9 mouse cellular contexts compared by ENCODE assay signal in the genomic region with DNA sequence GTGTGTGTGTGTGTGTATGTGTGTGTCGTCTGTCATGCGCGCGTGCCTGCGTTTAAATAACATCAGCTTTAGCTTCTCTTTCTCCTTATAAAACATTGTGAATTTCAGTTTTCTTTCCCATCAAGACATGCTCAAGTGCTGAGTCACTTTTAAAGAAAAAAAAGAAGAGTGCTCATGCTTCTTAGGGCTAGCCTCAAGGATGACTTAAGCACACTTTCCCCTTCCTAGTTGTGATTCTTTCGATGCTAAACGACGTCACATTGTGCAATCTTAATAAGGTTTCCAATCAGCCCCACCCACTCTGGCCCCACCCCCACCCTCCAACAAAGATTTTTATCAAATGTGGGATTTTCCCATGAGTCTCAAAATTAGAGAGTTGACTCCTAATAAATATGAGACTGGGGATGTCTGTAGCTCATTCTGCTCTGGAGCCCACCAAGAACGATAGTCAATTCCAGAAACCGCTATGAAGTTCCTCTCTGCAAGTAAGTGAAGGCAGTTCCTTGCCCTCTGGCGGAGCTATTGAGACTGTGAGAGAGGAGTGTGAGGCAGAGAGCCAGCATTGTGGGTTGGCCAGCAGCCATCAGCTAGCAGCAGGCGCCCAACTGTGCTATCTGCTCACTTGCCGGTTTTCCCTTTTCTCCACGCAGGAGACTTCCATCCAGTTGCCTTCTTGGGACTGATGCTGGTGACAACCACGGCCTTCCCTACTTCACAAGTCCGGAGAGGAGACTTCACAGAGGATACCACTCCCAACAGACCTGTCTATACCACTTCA. TPM values are rescaled to one million over a fixed set of nuclear protein-coding genes. Genes with fewer than 3 reads are reported as not detected.
DNase-seq lines count a peak whose midpoint lies in the region; ATAC-seq lines count a peak whose summit lies in the region.
"Had no signal": no experiment of that assay in that cellular context is flagged by ENCODE, and none has a peak within 500 bp of the region (broad histone marks: within the 10 kb centered on the region; RNA-seq: fewer than 3 reads in every experiment).

TSS of gene Il6 (plus strand) at position 389 of the 778 bp plus-strand sequence.

- no peaks in the 10 kb centered on the region for H3K9me3 ChIP-seq in heart, embryonic 16.5 days (replicated peaks; ENCODE audit: control insufficient read depth, low read length)
- H3K9me3 ChIP-seq: midbrain, embryonic 12.5 days had no signal

- no peaks in the 10 kb centered on the region for H3K27me3 ChIP-seq in heart, embryonic 16.5 days (ENCODE audit: control insufficient read depth, insufficient read depth, low read length)
- H3K27me3 ChIP-seq: midbrain, embryonic 12.5 days had no signal

- no peak within 1 kb of the TSS for H3K9ac ChIP-seq in heart, embryonic 16.5 days (ENCODE audit: low read length)
- H3K9ac ChIP-seq: midbrain, embryonic 12.5 days had no signal

- H3K36me3 ChIP-seq in heart, embryonic 16.5 days (ENCODE audit: control insufficient read depth, insufficient read depth), result no peaks in the 10 kb centered on the region
- H3K36me3 ChIP-seq: midbrain, embryonic 12.5 days had no signal

- peak within 1 kb of the TSS; percentile 45 for H3K4me2 ChIP-seq in heart, embryonic 16.5 days (ENCODE audit: low read depth, low read length)
- H3K4me2 ChIP-seq: midbrain, embryonic 12.5 days had no signal

- ATAC-seq in heart, embryonic 16.5 days (replicated peaks; ENCODE audit: extremely low read depth, insufficient read depth, low FRiP score), result peak; percentile 70
- no peak for ATAC-seq in erythroblast, adult 5-6 weeks (replicated peaks; ENCODE audit: low FRiP score, poor library complexity, severe bottlenecking)

- WGBS in heart, embryonic 16.5 days, result 43% methylated on average over 16 of the region's 16 CpGs

- DNase-seq in MN1 (ENCODE audit: low spot score), result peak; percentile 87
- DNase-seq in adrenal gland, postnatal 36 days, result peak; percentile 93
- DNase-seq in fibroblast of lung, adult 2 months (ENCODE audit: low read depth), result peak; percentile 97
- peak; percentile 85 for DNase-seq in layer of hippocampus, adult 9-10 months (ENCODE audit: low spot score)
- DNase-seq in lung, postnatal 25 days (ENCODE audit: low spot score), result peak; percentile 86
- peak; percentile 26 to 48 for DNase-seq in spleen, adult 18-20 months

- peaks cover 11% of the 10 kb centered on the region for H3K4me1 ChIP-seq in heart, embryonic 16.5 days (ENCODE audit: control insufficient read depth, insufficient read depth, low read length)
- H3K4me1 ChIP-seq: midbrain, embryonic 12.5 days had no signal

- peak within 1 kb of the TSS; percentile 10 for H3K4me3 ChIP-seq in heart, embryonic 16.5 days (ENCODE audit: low read length)
- H3K4me3 ChIP-seq: midbrain, embryonic 12.5 days had no signal

- no peak within 1 kb of the TSS for H3K27ac ChIP-seq in heart, embryonic 16.5 days (ENCODE audit: low read length)
- H3K27ac ChIP-seq: midbrain, embryonic 12.5 days had no signal

RNA-seq across cellular contexts. Expression of gene Il6, which starts in this region (rescaled TPM):
- total RNA-seq in adrenal gland, postnatal 36 days (2021), result not detected
- 0.09 TPM in 1 of 2 replicates, not detected in the other for polyA plus RNA-seq in heart, embryonic 16.5 days (2015; fragmentation: Nextera tagmentation; extraction: Ambion mirVana)
- total RNA-seq in erythroblast, adult 5-6 weeks (2015; ENCODE audit: low replicate concordance), result 11.5 TPM in 1 of 2 replicates, not detected in the other
- total RNA-seq in erythroblast, adult 5-6 weeks (2017; ENCODE audit: low replicate concordance), result 0.14 and 2.1 TPM in 2 replicates

Comparison
In these comparisons a context has a peak if more than half of its experiments do, and no peak if none do; other contexts are left out.
1. Peak in DNase-seq in adrenal gland, postnatal 36 days; RNA of the gene not detected or under 1 TPM.
2. Peak in ATAC-seq, H3K4me3 ChIP-seq and H3K4me2 ChIP-seq in heart, embryonic 16.5 days; RNA of the gene not detected or under 1 TPM.
3. DNase-seq: peak in every context shown above with its lines; median percentile 97 in fibroblast of lung, adult 2 months; 93 in adrenal gland, postnatal 36 days; 87 in MN1; 86 in lung, postnatal 25 days; 85 in layer of hippocampus, adult 9-10 months; 37 in spleen, adult 18-20 months.